Mouse (Mus musculus) myocyte (in vitro differentiated cells): ENCODE data around the gene Fam160a1. TPM values are rescaled to one million over a fixed set of nuclear protein-coding genes. Genes with fewer than 3 reads are reported as not detected.

Experiments used
- H3K27me3 ChIP-seq: one replicate; pipeline ENCODE4 v1.6.1; 2011; ENCODE audit not compliant: control insufficient read depth, insufficient read depth, insufficient read length
- H3K36me3 ChIP-seq: one replicate; pipeline ENCODE4 v1.6.1; 2011; ENCODE audit not compliant: control insufficient read depth, insufficient read depth
- H3K4me2 ChIP-seq: one replicate; pipeline ENCODE4 v1.6.1; 2011; ENCODE audit warnings: low read depth, control low read depth
- H3K4me3 ChIP-seq: one replicate; pipeline ENCODE4 v1.5.1; 2011; ENCODE audit warnings: mild to moderate bottlenecking, control low read depth, moderate library complexity
- H3K79me2 ChIP-seq: one replicate; pipeline ENCODE4 v1.6.1; 2011; ENCODE audit not compliant: control insufficient read depth, insufficient read depth
- H3ac ChIP-seq: one replicate; pipeline ENCODE4 v1.6.1; 2011; ENCODE audit not compliant: control insufficient read depth, insufficient read length
- CEBPB ChIP-seq: IDR thresholded peaks from 2 replicates; pipeline ENCODE4 v1.6.1; 2011; ENCODE audit warnings: mild to moderate bottlenecking, moderate library complexity; ENCODE audit not compliant: poor library complexity, insufficient read depth, severe bottlenecking
- E2F4 ChIP-seq: IDR thresholded peaks from one replicate; pipeline ENCODE4 v1.6.1; 2011; ENCODE audit warnings: mild to moderate bottlenecking, control low read depth, moderate library complexity; ENCODE audit not compliant: insufficient read depth
- MAX ChIP-seq: IDR thresholded peaks from one replicate; pipeline ENCODE4 v1.6.1; 2011; ENCODE audit warnings: low read depth, mild to moderate bottlenecking, control low read depth
- MYOD1 ChIP-seq, 3 experiments: IDR thresholded peaks; one replicate each; pipeline ENCODE4 v1.6.1; 2011; ENCODE audit warnings: control low read depth in 2 of 3, low read depth in 2 of 3, mild to moderate bottlenecking in 2 of 3, moderate library complexity in 1 of 3; ENCODE audit not compliant: insufficient read length in 2 of 3, control insufficient read depth in 1 of 3
- MYOG ChIP-seq, 3 experiments: IDR thresholded peaks; one replicate each; pipeline ENCODE4 v1.6.1; 2011; ENCODE audit warnings: control low read depth in 2 of 3, low read depth in 2 of 3, mild to moderate bottlenecking in 2 of 3; ENCODE audit not compliant: insufficient read length in 2 of 3, control insufficient read depth in 1 of 3, insufficient read depth in 1 of 3
- POLR2A ChIP-seq: IDR thresholded peaks from one replicate; pipeline ENCODE4 v1.6.1; 2011; ENCODE audit warnings: low read depth, mild to moderate bottlenecking, control low read depth, moderate library complexity; ENCODE audit not compliant: insufficient read length
- POLR2AphosphoS2 ChIP-seq: IDR thresholded peaks from one replicate; pipeline ENCODE4 v1.6.1; 2011; ENCODE audit warnings: low read depth, control low read depth; ENCODE audit not compliant: insufficient read length
- REST ChIP-seq: IDR thresholded peaks from one replicate; pipeline ENCODE4 v1.6.1; 2011; ENCODE audit warnings: mild to moderate bottlenecking, control low read depth, moderate library complexity; ENCODE audit not compliant: insufficient read depth, insufficient read length
- SRF ChIP-seq: IDR thresholded peaks from one replicate; pipeline ENCODE4 v1.6.1; 2011; ENCODE audit warnings: low read depth; ENCODE audit not compliant: control insufficient read depth, insufficient read length
- TCF12 ChIP-seq: IDR thresholded peaks from one replicate; pipeline ENCODE4 v1.6.1; 2011; ENCODE audit warnings: mild to moderate bottlenecking, control low read depth; ENCODE audit not compliant: poor library complexity, insufficient read depth, severe bottlenecking
- TCF3 ChIP-seq: IDR thresholded peaks from one replicate; pipeline ENCODE4 v1.6.1; 2011; ENCODE audit warnings: low read depth, control low read depth; ENCODE audit not compliant: insufficient read length
- USF1 ChIP-seq: IDR thresholded peaks from one replicate; pipeline ENCODE4 v1.6.1; 2011; ENCODE audit warnings: low read depth, mild to moderate bottlenecking, control low read depth, moderate library complexity
- polyA plus RNA-seq: library from polyadenylated mRNA; unstranded; fragments of >200 nt; fragmentation: generic; extraction: Trizol; gene quantifications from one replicate; pipeline ENCODE4 v1.2.1, GENCODE M21; 2012; ENCODE audit warnings: missing spikeins

Fam160a1 gene
- polyA plus RNA-seq, 1 experiment: 13.2 TPM

- TF ChIP-seq TCF3 (no peak), USF1 (no peak), POLR2A (no peak), CEBPB (no peak), REST (no peak), MYOD1 (IDR thresholded peaks at IDR 0.05; ENCODE audit: control insufficient read depth in 1 of 3, insufficient read length in 2 of 3, low read depth in 2 of 3) (no peak), POLR2AphosphoS2 (no peak), MYOG (IDR thresholded peaks at IDR 0.05; ENCODE audit: control insufficient read depth in 1 of 3, insufficient read depth in 1 of 3, insufficient read length in 2 of 3, low read depth in 2 of 3) (no peak), TCF12 (no peak)
- no peaks in the 10 kb centered on the region for H3K79me2 ChIP-seq
- no peak overlapping the region for H3ac ChIP-seq
- no peaks in the 10 kb centered on the region for H3K27me3 ChIP-seq
- H3K36me3 ChIP-seq: no peaks in the 10 kb centered on the region
- no peak overlapping the region for H3K4me2 ChIP-seq
- no peak overlapping the region for H3K4me3 ChIP-seq
Measured at GRCm38 (mm10) chr3:85666736-85667135, 150.4 kb downstream of the Fam160a1 start.

- no peak overlapping the region for H3K4me3 ChIP-seq
- H3K4me2 ChIP-seq: no peak overlapping the region
- no peaks in the 10 kb centered on the region for H3K36me3 ChIP-seq
- TF ChIP-seq E2F4 (no peak), TCF3 (no peak), MYOD1 (IDR thresholded peaks at IDR 0.05; ENCODE audit: control insufficient read depth in 1 of 3, insufficient read length in 2 of 3, low read depth in 2 of 3) (no peak), SRF (no peak), POLR2A (no peak), MYOG (IDR thresholded peaks at IDR 0.05; ENCODE audit: control insufficient read depth in 1 of 3, insufficient read depth in 1 of 3, insufficient read length in 2 of 3, low read depth in 2 of 3) (no peak), POLR2AphosphoS2 (no peak)
- H3K27me3 ChIP-seq: no peaks in the 10 kb centered on the region
- H3ac ChIP-seq: no peak overlapping the region
- no peaks in the 10 kb centered on the region for H3K79me2 ChIP-seq
Measured at GRCm38 (mm10) chr3:85666166-85666565, 150.9 kb downstream of the Fam160a1 start.

GRCm38 (mm10) chr3:85664591-85665171, 152.4 kb downstream of the Fam160a1 start:
- Histone ChIP-seq H3K27me3 (no peaks in the 10 kb centered on the region), H3K36me3 (no peaks in the 10 kb centered on the region), H3K4me2 (no peak overlapping the region), H3ac (no peak overlapping the region), H3K4me3 (no peak overlapping the region), H3K79me2 (no peaks in the 10 kb centered on the region)
- TF ChIP-seq TCF3 (no peak), E2F4 (no peak), MYOG (IDR thresholded peaks at IDR 0.05; ENCODE audit: control insufficient read depth in 1 of 3, insufficient read depth in 1 of 3, insufficient read length in 2 of 3, low read depth in 2 of 3) (no peak), REST (no peak), TCF12 (no peak), MYOD1 (IDR thresholded peaks at IDR 0.05; ENCODE audit: control insufficient read depth in 1 of 3, insufficient read length in 2 of 3, low read depth in 2 of 3) (no peak), CEBPB (no peak), MAX (no peak), USF1 (no peak), POLR2AphosphoS2 (no peak)

DNA sequence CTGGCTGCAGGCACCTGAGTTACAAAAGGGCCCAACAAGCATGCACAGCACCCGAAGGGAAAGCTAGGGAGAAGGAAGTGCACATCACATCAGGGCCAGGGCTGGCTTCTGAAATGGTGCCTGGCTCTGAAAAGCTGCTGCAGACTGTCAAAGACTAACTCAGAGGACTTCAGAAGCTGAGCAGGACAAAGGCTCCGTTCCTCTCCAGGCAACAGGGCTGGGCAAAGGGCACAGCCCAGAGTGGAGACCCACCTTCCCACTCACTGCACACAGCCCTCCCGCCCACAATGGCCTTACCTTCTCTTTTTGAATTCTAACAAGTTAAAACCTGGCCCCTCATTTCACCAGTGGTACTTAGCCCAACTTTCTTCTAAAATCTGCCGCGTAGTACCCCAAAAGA, 153.3 kb downstream of the Fam160a1 start:
- TF ChIP-seq SRF (no peak), USF1 (no peak), POLR2A (no peak), POLR2AphosphoS2 (no peak), CEBPB (no peak), TCF12 (no peak), E2F4 (no peak), TCF3 (no peak), MYOD1 (IDR thresholded peaks at IDR 0.05; ENCODE audit: control insufficient read depth in 1 of 3, insufficient read length in 2 of 3, low read depth in 2 of 3) (no peak), MAX (no peak), REST (no peak), MYOG (IDR thresholded peaks at IDR 0.05; ENCODE audit: control insufficient read depth in 1 of 3, insufficient read depth in 1 of 3, insufficient read length in 2 of 3, low read depth in 2 of 3) (no peak)

DNA sequence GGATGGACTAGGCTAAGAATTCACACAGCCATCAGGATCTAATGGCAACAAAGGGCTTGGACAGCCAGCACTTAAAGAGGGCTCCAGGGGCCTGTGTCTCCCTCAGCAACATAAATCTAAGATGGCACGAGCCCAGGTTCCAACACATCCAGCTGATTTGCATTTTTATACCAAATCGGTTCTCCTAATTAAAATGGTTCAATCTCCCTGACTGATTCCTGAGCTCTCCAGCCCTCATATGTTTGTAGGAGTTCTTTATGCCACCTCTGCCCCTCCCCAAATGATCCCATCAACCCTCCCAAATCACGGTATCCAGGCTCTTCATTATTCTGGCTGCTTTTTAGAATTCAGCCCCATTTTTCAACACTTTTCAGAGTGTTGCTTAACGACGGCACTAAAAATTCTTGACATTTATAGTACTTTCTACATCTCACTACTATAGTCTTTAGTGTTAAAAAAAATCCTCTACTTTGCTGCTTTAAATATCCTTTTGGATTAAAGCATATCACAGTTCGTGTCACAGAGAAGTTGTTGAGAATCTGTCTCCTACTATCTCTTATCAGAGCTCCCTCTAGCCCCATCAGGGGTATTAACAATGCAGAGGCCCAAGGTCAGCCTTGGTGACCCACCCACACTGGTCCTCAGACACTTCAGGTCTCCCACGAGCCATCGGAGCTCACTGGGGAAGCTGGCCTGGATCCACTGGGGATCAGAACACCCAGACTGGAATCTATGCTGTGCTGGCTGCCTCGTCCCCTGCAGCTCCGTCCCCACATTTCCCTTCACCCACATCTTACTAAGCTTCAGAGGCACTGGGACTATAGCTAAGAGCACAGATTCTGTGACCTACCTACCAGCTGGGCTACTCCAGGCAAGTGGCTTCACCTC, 154.9 kb downstream of the Fam160a1 start:
- H3K4me2 ChIP-seq: no peak overlapping the region

More for the DNA sequence above, 153.3 kb downstream of the Fam160a1 start:
- H3ac ChIP-seq: no peak overlapping the region
- H3K4me2 ChIP-seq: no peak overlapping the region
- H3K27me3 ChIP-seq: no peaks in the 10 kb centered on the region
- no peaks in the 10 kb centered on the region for H3K79me2 ChIP-seq
- H3K4me3 ChIP-seq: no peak overlapping the region
- no peaks in the 10 kb centered on the region for H3K36me3 ChIP-seq

More for the DNA sequence above, 154.9 kb downstream of the Fam160a1 start:
- H3K79me2 ChIP-seq: no peaks in the 10 kb centered on the region
- H3K27me3 ChIP-seq: no peaks in the 10 kb centered on the region
- H3ac ChIP-seq: no peak overlapping the region
- TF ChIP-seq MYOG (IDR thresholded peaks at IDR 0.05; ENCODE audit: control insufficient read depth in 1 of 3, insufficient read depth in 1 of 3, insufficient read length in 2 of 3, low read depth in 2 of 3): no peak
- no peak for TF ChIP-seq REST
- TF ChIP-seq SRF: no peak
- no peak for TF ChIP-seq E2F4
- no peak for TF ChIP-seq POLR2A
- TF ChIP-seq TCF3: no peak
- TF ChIP-seq TCF12: no peak
- no peak for TF ChIP-seq MAX
- TF ChIP-seq CEBPB: no peak
- no peak for TF ChIP-seq USF1
- no peak for TF ChIP-seq MYOD1 (IDR thresholded peaks at IDR 0.05; ENCODE audit: control insufficient read depth in 1 of 3, insufficient read length in 2 of 3, low read depth in 2 of 3)
- TF ChIP-seq POLR2AphosphoS2: no peak
- H3K4me3 ChIP-seq: no peak overlapping the region
- H3K36me3 ChIP-seq: no peaks in the 10 kb centered on the region
